Mouse (Mus musculus) MEL (cell line): ENCODE results near the gene Gpx6. TPM values are rescaled to one million over a fixed set of nuclear protein-coding genes. Genes with fewer than 3 reads are reported as not detected.
A peak's percentile ranks its signal among the peaks of the same experiment; 100 is the strongest.

Experiments
- DNase-seq: peaks from one replicate; pipeline ENCODE4 v3.0.0; 2011; ENCODE audit warnings: low read depth, low spot score
- H3K27ac ChIP-seq: 2 replicates; pipeline ENCODE4 v1.5.1; 2012; ENCODE audit warnings: low read depth, mild to moderate bottlenecking, control low read depth, low read length, moderate library complexity; ENCODE audit not compliant: control insufficient read depth
- H3K27me3 ChIP-seq, 2 experiments: fragments of 150-350 bp in 1 of 2; sonication (generic) in 1 of 2; 2 replicates each; pipeline ENCODE4 v1.6.1; 2012; ENCODE audit warnings: low read length in 2 of 2, mild to moderate bottlenecking in 2 of 2, improper control_type of control experiment in 1 of 2, moderate library complexity in 1 of 2; ENCODE audit not compliant: insufficient read depth in 2 of 2, control insufficient read depth in 1 of 2
- H3K36me3 ChIP-seq, 2 experiments: 2 replicates each; pipeline ENCODE4 v1.6.1; 2012 to 2014; ENCODE audit warnings: low read length in 2 of 2, improper control_type of control experiment in 1 of 2, inconsistent platforms in 1 of 2, mild to moderate bottlenecking in 1 of 2; ENCODE audit not compliant: insufficient read depth in 2 of 2, control insufficient read depth in 1 of 2
- H3K4me1 ChIP-seq, 2 experiments: fragments of 150-350 bp in 1 of 2; sonication (generic) in 1 of 2; 2 replicates each; pipeline ENCODE4 v1.6.1; 2012; ENCODE audit warnings: low read length in 2 of 2, improper control_type of control experiment in 1 of 2, mild to moderate bottlenecking in 1 of 2; ENCODE audit not compliant: insufficient read depth in 2 of 2, control insufficient read depth in 1 of 2
- H3K4me3 ChIP-seq, 2 experiments: fragments of 150-350 bp in 1 of 2; sonication (generic) in 1 of 2; 2 replicates each; pipeline ENCODE4 v1.5.1; 2012; ENCODE audit warnings: low read depth in 2 of 2, low read length in 2 of 2, mild to moderate bottlenecking in 2 of 2, moderate library complexity in 2 of 2, control low read depth in 1 of 2, improper control_type of control experiment in 1 of 2; ENCODE audit not compliant: control insufficient read depth in 1 of 2, insufficient read depth in 1 of 2
- H3K79me2 ChIP-seq: 2 replicates; pipeline ENCODE4 v1.6.1; 2012; ENCODE audit warnings: mild to moderate bottlenecking, low read length, moderate library complexity; ENCODE audit not compliant: control insufficient read depth, poor library complexity, insufficient read depth
- H3K9ac ChIP-seq: 2 replicates; pipeline ENCODE4 v1.6.1; 2012; ENCODE audit warnings: low read depth, mild to moderate bottlenecking, control low read depth, low read length, moderate library complexity; ENCODE audit not compliant: control insufficient read depth, poor library complexity, severe bottlenecking
- H3K9me3 ChIP-seq: fragments of 150-350 bp; sonication (generic); replicated peaks from 2 replicates; pipeline ENCODE4 v1.6.1; 2012; ENCODE audit warnings: mild to moderate bottlenecking, low read length, improper control_type of control experiment, moderate library complexity; ENCODE audit not compliant: insufficient read depth
- BHLHE40 ChIP-seq: IDR thresholded peaks from 2 replicates; pipeline ENCODE4 v1.6.1; 2012; ENCODE audit warnings: low read depth, mild to moderate bottlenecking, inconsistent platforms, low read length, improper control_type of control experiment, borderline replicate concordance
- CHD1 ChIP-seq: IDR thresholded peaks from 2 replicates; pipeline ENCODE4 v1.6.1; 2012; ENCODE audit warnings: low read depth, mild to moderate bottlenecking, inconsistent platforms, low read length, improper control_type of control experiment
- CHD2 ChIP-seq: IDR thresholded peaks from 2 replicates; pipeline ENCODE4 v1.6.1; 2011; ENCODE audit warnings: low read length, improper control_type of control experiment
- ELF1 ChIP-seq: IDR thresholded peaks from 2 replicates; pipeline ENCODE4 v1.6.1; 2014; ENCODE audit warnings: low read depth, mild to moderate bottlenecking, inconsistent platforms, low read length, improper control_type of control experiment, moderate library complexity
- EP300 ChIP-seq, 2 experiments: IDR thresholded peaks; 2 replicates each; pipeline ENCODE4 v1.6.1; 2011; ENCODE audit warnings: improper control_type of control experiment in 2 of 2, low read length in 2 of 2, low read depth in 1 of 2, mild to moderate bottlenecking in 1 of 2
- ETS1 ChIP-seq: IDR thresholded peaks from 2 replicates; pipeline ENCODE4 v1.6.1; 2012; ENCODE audit warnings: low read depth, mild to moderate bottlenecking, inconsistent platforms, low read length, improper control_type of control experiment, moderate library complexity
- HCFC1 ChIP-seq: IDR thresholded peaks from 2 replicates; pipeline ENCODE4 v1.6.1; 2012; ENCODE audit warnings: low read depth, mild to moderate bottlenecking, inconsistent platforms, low read length, improper control_type of control experiment, moderate library complexity
- JUND ChIP-seq: IDR thresholded peaks from 2 replicates; pipeline ENCODE4 v1.6.1; 2011; ENCODE audit warnings: low read depth, mild to moderate bottlenecking, improper control_type of control experiment, low read length
- MXI1 ChIP-seq: IDR thresholded peaks from 2 replicates; pipeline ENCODE4 v1.6.1; 2011; ENCODE audit warnings: mild to moderate bottlenecking, low read depth, low read length, improper control_type of control experiment
- MYC ChIP-seq: IDR thresholded peaks from 2 replicates; pipeline ENCODE4 v1.6.1; 2011; ENCODE audit warnings: low read depth, mild to moderate bottlenecking, low read length, improper control_type of control experiment, moderate library complexity
- NELFE ChIP-seq: IDR thresholded peaks from 2 replicates; pipeline ENCODE4 v1.6.1; 2011; ENCODE audit warnings: low read depth, low read length, improper control_type of control experiment
- NRF1 ChIP-seq: IDR thresholded peaks from 2 replicates; pipeline ENCODE4 v1.6.1; 2014; ENCODE audit warnings: low read depth, mild to moderate bottlenecking, inconsistent platforms, low read length, improper control_type of control experiment, moderate library complexity; ENCODE audit not compliant: poor library complexity, insufficient read depth, severe bottlenecking
- POLR2AphosphoS5 ChIP-seq: IDR thresholded peaks from 2 replicates; pipeline ENCODE4 v1.6.1; 2012; ENCODE audit warnings: low read depth, borderline replicate concordance, mild to moderate bottlenecking, inconsistent platforms, low read length, moderate library complexity, mixed read lengths
- RCOR1 ChIP-seq: IDR thresholded peaks from 2 replicates; pipeline ENCODE4 v1.6.1; 2012; ENCODE audit warnings: low read depth, mild to moderate bottlenecking, inconsistent platforms, low read length, improper control_type of control experiment
- SMC3 ChIP-seq: IDR thresholded peaks from 2 replicates; pipeline ENCODE4 v1.6.1; 2011; ENCODE audit warnings: low read depth, low read length, improper control_type of control experiment
- UBTF ChIP-seq: IDR thresholded peaks from 2 replicates; pipeline ENCODE4 v1.6.1; 2012; ENCODE audit warnings: low read depth, mild to moderate bottlenecking, inconsistent platforms, low read length, improper control_type of control experiment, moderate library complexity, borderline replicate concordance; ENCODE audit not compliant: insufficient read depth
- ZNF384 ChIP-seq: IDR thresholded peaks from 2 replicates; pipeline ENCODE4 v1.6.1; 2012; ENCODE audit warnings: low read depth, mild to moderate bottlenecking, inconsistent platforms, low read length, improper control_type of control experiment
- polyA plus RNA-seq, 2 experiments: library from polyadenylated mRNA; stranded (reverse) in 1 of 2; unstranded in 1 of 2; fragments of >175 nt in 1 of 2; fragments of >200 nt in 1 of 2; gene quantifications; 2 replicates each; pipeline versions ENCODE4 v1.2.1 to v1.2.4; 2012; ENCODE audit warnings: low replicate concordance in 2 of 2, low read depth in 1 of 2; ENCODE audit not compliant: insufficient read length in 2 of 2, insufficient read depth in 1 of 2, missing spikeins in 1 of 2
- total RNA-seq: library from RNA; depleted of rRNA; stranded (reverse); fragments of 300-350 nt; gene quantifications from 2 replicates; pipeline ENCODE4 v1.2.3, GENCODE M21; 2012

Gene Gpx6
- total and polyA plus RNA-seq, 3 experiments: not detected

GRCm38 (mm10) chr13:21326657-21327211 is 14.8 kb downstream of the Gpx6 start (continued):
- TF ChIP-seq ZNF384 (no peak), HCFC1 (no peak)

DNA sequence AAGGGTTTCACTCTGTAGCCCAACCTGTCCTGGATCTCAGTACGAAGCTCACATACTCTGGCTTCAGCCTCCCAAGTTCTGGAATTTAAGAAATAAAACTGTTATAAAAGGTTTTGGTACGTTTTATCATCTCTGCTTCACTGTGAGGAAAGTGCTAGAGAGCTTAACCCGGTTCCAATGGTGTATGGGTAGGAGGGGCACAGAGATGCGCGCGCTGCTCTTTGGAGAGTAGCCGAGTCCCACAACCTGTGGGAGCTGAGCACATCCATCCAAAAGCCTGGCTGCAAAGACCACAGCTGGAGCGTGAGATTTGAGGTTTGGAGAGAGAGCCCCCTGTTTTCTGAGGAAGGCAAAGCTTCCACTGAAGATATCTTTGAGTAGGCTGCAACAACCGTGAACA is 15.5 kb downstream of the Gpx6 start:
- H3K9ac ChIP-seq: peak overlapping the region; percentile 21; the same call in 1 of the 2 replicates
- DNase-seq: peak; percentile 17
- peaks cover 0 to 8% of the 10 kb centered on the region in 2 experiments; a peak in 2 of 4 replicates for H3K4me1 ChIP-seq
- TF ChIP-seq CHD1 (no peak), JUND (no peak), NRF1 (no peak)
- TF ChIP-seq, all 39 proteins: peak for 0
- H3K9me3 ChIP-seq: no peaks in the 10 kb centered on the region
- peaks cover 0 to 7% of the 10 kb centered on the region in 2 experiments; a peak in 2 of 4 replicates for H3K36me3 ChIP-seq
- H3K79me2 ChIP-seq: no peaks in the 10 kb centered on the region
- peak overlapping the region; percentile 21 to 59; a peak in 3 of 4 replicates for H3K4me3 ChIP-seq
- H3K27ac ChIP-seq: no peak overlapping the region
- H3K27me3 ChIP-seq: no peaks in the 10 kb centered on the region

DNA sequence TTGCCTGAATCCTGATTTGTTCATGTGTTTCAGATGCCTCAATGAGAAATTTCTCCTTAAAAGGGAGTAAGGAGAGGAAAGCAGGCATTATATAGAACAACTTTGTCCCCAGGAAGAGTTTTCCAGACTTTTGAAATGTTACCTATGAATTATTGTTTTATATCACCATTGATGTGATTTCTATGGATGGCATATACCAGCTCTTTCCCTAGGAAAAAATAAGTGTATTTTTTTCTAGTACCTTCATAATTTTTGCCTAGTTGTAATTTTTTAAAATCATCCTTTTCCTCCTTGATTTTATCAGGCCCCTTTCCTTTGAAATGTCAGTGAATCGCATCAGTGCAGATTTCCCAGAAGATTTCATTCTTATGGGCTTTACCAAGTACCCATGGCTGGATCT is 34.7 kb downstream of the Gpx6 start, which contains the start of gene Olfr1367:
TSS of gene Olfr1367 (plus strand) at position 301 of the 400 bp plus-strand sequence.
- Histone ChIP-seq H3K9me3 (no peaks in the 10 kb centered on the region), H3K4me3 (no peak within 1 kb of the TSS)
- TF ChIP-seq CHD2 (no peak), ETS1 (no peak), EP300 (IDR thresholded peaks at IDR 0.05; ENCODE audit: low read depth in 1 of 2, low read length in 2 of 2) (no peak), RCOR1 (no peak), BHLHE40 (no peak), POLR2AphosphoS5 (no peak), MYC (no peak), UBTF (no peak), NELFE (no peak), SMC3 (no peak), ELF1 (no peak), NRF1 (no peak), MXI1 (no peak)
- TF ChIP-seq, all 39 proteins: peak for 0
- Histone ChIP-seq H3K79me2 (no peaks in the 10 kb centered on the region), H3K36me3 (no peaks in the 10 kb centered on the region), H3K4me1 (no peaks in the 10 kb centered on the region), H3K27me3 (peaks cover 1 to 3% of the 10 kb centered on the region in 2 experiments; a peak in 2 of 4 replicates), H3K27ac (no peak within 1 kb of the TSS), H3K9ac (no peak within 1 kb of the TSS)
- DNase-seq: no peak
